Mouse (Mus musculus): Measurements from ENCODE around the gene Ccdc85a.
"Not testable (repeated sequence)": the region's sequence is repeated elsewhere in the genome, so short reads cannot be mapped to it uniquely, and the experiment has no call there.

Gene Ccdc85a

DNA sequence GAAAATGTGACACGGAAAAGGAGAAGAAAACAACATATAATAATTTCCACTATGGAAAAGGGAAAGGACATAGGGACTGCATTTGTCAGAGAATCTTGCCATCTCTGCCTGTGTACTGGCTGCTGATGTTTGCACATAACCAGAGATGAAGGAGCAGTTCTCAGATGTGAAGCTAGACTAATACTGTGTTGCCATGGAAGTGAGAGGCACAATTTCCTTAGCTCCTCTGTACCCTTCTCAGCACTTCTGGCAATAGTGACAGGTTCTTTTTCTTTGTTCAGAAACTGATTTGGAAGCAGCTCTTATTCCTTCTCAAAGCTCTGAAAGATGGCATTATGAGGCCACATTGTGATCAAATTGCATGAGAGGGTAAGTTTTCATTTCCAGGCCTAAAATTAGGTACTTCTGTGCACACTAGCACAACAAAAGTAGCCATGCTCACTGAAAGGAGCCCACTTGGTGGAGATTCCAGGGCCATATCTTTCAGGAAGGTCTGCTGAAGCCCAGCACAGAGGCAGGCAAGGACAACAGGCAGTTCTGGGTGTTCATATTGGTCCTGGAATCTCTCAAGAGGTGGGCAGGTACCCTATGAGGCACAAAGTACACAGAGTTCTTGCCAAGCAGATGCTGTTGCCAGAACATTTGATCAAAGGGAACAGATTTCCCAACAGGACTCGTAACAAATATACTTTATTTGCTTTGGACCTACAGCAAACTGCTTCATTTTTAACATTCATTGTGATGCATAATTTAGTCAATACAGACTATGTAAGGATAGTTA lies 161.5 kb downstream of the Ccdc85a start:
- no peak for DNase-seq (ENCODE audit: low read depth, low spot score)

DNA sequence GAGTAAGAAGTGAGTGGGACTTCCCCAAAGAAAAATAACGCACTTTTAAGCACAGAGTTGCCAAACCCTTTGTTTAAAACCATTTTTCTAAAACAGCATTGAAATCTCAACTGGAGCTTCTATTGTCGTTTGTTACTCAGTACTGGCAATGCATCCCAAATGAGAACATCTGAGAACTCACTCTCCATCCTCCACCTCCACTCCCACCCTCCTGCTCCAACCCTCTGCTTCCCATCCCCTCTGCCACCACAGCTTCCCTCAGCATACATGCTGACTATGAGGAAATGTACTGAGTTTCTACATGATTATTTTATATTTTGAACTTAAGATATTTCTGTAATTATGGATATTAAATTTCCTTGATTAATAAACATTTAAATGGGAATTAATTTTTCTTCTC lies 168.3 kb downstream of the Ccdc85a start:
- no peak for DNase-seq (ENCODE audit: low read depth, low spot score)

DNA sequence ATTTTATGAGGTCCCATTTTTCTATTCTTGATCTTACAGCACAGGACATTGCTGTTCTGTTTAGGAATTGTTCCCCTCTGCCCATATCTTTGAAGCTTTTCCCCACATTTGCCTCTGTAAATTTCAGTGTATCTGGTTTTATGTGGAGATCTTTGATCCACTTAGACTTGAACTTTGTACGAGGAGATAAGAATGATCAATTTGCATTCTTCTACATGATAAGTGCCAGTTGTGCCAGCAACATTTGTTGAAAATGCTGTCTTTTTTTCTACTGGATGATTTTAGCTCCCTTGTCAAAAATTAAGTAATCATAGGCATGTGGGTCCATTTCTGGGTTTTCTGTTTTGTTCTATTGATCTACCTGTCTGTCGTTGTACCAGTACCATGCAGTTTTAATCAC lies 174.2 kb downstream of the Ccdc85a start:
- not testable (repeated sequence) for DNase-seq (ENCODE audit: low read depth, low spot score)

DNA sequence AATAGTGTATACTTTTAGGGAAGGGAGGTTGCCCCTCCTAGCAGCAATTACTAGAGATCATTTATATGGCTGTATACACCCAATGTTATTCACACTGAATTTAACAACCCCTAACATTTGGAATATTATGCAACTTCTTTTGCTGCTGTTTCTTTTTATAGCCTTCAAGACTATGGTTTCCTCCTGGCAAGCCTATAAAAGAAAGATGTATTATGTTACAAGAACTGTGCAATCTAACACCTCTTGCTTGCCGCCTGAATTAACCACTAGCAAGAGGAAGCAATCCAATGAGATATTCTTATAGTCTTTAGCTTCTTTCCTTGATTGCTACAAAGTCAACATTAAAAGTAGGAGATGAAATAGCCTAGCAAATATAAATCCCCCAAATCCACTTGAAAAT lies 187.0 kb downstream of the Ccdc85a start:
- DNase-seq (ENCODE audit: low read depth, low spot score) = no peak

DNA sequence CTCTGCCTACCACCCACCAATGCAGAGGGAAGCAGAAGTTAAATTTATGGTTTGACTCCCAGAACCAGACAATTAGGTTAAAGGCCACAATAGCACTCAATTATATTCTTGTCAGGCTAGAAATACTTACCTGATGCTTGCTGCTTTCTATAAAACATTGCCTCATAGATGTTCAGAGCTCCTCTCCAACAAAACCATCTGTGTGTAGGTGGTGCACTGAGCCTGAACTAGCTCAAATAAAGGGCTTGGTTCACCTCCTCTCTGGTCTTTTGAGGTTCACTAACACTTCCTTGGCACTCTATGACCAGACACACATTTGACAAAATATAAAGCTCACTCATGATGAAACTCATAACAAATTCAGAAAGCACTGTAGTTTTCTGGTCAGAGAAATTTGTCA lies 208.2 kb downstream of the Ccdc85a start:
- no peak for DNase-seq (ENCODE audit: low read depth, low spot score)

DNA sequence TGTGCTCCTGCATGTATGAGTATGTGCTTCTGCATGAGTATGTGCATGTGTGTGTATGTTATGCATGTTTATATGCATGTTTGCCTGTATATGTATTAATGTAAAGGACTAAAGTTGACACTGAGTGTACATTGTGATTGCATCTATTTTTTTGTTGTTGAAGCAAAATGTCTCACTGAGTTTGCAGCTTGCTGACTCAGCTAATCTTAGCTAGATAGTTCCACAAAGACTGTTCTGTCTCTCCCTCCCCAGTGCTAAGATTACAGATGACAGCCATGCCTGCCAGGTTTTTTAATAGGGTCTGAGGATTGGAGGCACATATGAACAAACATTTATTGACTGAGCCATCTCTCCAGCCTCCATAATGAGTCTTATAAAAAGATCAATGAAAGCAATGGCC lies 209.5 kb downstream of the Ccdc85a start:
- DNase-seq (ENCODE audit: low read depth, low spot score) = no peak

DNA sequence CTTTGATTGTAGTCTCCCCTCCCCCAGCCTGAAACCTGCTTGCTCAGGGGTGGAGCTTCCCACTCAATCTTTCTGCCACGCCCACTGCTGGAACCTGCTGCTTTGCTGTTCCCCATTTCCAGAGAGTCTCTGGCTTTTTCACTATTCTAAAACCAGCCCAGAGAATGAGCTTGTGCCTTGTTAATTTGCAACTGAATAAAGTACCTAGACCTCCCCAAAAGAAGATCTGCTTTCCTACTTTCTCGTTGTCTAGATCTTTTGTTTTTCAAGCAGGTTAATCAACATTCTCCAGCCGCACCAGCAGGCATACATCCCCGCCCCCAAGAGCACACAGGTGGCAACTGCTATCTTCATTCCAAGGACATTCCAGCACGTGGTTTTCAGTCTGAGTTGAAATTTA lies 212.7 kb downstream of the Ccdc85a start:
- peak; percentile 63 for DNase-seq (ENCODE audit: low read depth, low spot score)

DNA sequence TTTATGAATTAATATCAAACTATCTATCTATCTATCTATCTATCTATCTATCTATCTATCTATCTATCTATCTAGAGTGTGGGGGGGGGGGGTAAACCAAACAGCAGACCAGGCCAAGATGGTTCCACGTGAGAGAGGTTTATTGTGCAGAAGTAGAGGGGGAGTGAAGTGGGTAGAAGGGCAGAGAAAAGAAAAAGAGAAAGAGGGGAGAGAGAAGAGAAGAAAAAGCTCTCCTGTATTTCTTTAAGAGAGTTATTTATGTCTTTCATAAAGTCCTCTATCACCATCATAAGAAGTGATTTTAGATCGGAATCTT lies 218.2 kb downstream of the Ccdc85a start:
- no peak for DNase-seq (ENCODE audit: low read depth, low spot score)

DNA sequence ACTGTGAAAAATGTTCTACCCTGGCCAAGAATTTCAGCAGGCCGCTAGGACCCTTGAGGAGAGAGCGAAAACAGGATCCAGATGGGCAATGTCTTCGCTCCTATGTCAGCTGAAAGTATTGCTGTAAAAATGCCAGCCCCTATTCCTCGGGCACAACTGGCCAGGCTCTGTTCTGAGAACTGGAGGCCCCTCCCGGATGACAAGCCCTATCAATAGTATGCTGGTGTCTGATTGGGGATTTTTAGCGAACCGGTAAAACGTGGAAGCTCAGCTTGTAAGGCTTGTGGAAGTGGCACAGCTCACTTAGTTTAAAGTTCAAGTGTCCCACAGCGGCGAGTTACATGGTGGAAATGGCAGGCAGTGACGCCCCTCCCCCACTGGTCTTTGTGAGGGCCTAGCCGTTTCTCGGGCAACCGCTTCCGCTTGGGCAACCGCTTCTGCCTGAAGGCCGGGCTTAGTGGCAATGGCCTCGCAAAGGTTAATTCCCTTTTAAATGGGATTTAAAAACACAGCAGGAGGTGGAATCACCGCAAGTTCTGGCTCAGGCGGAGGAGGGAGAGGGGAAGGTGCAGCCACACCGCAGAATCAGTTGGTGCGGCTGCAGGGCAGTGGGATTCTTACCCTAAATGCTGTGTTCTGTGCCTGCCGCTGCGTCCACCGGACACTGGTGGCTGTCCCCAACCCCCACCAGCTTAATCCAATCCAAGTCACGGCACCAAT lies 218.8 kb downstream of the Ccdc85a start:
- DNase-seq (ENCODE audit: low read depth, low spot score) = peak; percentile 92

DNA sequence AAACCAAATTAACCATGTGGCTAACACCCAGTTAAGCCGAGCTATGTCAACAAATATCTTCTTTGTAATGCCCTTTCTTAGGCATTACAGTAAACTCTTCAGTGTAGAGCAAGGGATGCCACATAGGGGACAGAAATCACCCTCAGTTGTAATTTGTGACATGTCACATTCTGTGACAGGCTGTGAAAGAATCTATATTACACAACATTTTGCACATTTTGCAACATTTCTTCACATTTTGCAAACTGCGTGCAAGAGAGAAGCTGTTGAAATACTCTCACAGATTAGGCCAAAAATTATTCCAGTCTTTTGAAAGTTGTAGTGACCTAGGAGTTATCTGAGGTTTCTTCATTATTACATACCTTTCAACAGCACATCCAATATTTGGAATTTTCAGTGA lies 240.7 kb downstream of the Ccdc85a start:
- no peak for DNase-seq (ENCODE audit: low read depth, low spot score)

DNA sequence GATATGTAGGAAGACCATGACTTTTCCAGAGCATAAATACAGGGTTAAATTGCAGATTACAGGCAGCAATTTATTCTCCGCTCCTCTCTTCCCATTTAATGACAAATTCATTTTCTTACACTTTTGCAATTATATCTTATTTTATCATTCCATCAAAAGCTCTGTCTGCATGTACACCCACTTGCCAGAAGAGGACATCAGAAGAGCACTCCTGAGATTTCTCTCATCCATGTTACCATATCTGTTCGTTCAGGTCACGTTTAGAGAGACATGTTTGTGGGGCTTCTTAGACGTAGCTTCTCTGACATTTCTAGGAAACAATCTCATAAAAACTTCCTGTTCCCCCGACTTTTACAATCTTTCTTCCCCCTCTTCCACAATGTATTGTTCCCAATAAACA lies 242.2 kb downstream of the Ccdc85a start:
- no peak for DNase-seq (ENCODE audit: low read depth, low spot score)

DNA sequence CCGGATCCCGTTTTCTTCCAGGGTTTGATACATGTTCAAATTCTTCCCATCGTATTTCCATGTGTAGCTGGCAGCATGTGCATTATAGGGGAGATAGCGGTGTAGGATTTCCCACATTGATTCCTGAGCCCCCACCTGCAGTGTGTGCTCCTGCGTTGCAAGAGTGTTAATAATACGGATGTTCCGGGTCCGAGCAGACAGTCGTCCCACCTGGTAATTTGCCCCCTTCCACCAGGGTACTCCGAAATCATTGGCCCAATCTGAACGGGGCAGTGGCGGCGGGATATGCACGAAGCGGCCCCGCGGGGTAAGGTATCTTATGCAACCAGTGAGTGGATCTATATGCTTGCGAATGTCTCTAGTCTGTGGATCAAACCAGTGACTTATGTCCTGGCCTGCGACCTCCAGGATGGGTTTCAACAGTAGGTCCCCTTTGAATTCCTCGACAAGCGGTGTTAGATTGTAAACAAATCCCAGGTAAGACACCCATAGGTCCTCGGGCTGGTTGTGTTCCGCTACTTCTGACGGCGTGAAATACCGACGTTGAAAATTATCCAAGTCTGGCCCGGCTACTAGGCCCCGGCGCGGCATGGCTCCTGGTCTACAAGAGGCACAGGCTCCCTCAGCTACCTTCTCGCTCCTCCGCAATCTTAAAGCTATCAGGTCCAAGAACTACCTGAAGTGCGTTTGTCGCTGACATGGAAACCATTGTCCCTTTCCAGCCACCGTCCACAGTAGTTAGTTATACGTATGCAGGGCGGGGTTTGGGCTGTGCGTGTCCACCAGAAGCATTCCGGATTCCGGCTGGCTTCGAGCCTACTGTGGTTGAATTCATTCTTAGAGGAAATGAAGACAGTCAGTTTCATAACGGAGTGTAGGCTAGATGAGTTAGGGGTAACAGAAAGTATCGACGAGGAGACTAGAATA lies 244.6 kb downstream of the Ccdc85a start, which contains the start of gene Gm6685:
Gene Gm6685 (minus strand): TSS at position 644 of the 927 bp plus-strand sequence.
- peak; percentile 52 for DNase-seq (ENCODE audit: low read depth, low spot score)
